Mouse (Mus musculus): ENCODE data around the gene Wrb. TPM values are rescaled to one million over a fixed set of nuclear protein-coding genes. Genes with fewer than 3 reads are reported as not detected.

Wrb gene
- polyA plus RNA-seq (2012; rRNA removed): 5.2 and 8.0 TPM in 2 replicates

GRCm38 (mm10) chr16:96145110-96145800 is at the start of gene Wrb:
Gene Wrb, plus strand, starts transcription at chr16:96145407.

GRCm38 (mm10) chr16:96127657-96128344 is 17.4 kb upstream of the Wrb start, which contains the start of gene Hmgn1:
Gene Hmgn1, minus strand, starts transcription at chr16:96127729.

GRCm38 (mm10) chr16:96191531-96192506 is 46.6 kb downstream of the Wrb start, which contains the start of gene Lca5l:
Gene Lca5l, minus strand, starts transcription at chr16:96192271.

DNA sequence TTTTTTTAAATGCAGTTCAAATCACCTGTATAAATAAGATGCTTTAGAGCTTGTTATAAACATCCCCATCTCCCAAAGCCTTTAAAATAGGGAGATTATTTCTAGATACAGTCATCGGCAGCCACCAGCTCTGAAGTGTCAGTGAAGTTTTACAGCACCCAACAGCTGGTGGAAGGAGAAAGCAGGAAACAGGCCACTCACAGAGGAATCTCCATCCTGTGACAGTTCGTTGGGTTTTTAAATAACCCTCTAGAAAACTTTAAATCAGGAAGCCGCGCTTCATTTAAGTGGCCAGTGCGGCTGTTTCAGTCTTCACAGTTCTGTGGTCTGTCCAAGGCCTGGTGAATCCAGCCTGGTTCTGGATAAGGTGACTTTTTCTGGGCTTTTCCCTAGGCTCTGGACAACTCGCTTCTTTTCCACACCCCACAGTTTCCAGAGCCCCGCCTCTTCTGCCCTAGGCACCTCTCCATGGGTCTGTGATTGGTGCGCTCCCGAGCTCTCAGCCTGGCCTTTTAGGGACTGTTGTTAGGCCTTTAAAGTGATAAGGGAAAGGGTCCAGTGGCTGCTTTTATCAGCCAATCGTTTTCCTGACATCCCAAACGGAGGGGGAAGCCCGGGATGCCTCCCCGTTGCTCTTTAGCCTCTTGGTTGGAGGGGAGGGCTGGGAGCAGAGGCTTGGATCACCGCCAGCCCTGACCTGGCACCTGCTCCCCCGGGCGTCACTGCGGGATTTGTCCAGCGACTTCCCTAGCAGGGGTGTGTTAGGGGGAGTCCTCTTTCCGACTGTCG is 54.9 kb downstream of the Wrb start, which contains the start of gene Sh3bgr:
Gene Sh3bgr (plus strand): TSS at position 538 of the 789 bp plus-strand sequence.

Other genes with a start within 250 kb of the Wrb start
- 29.3 and 33.2 TPM in 2 replicates for gene Psmg1, start 154.4 kb upstream of the Wrb start, polyA plus RNA-seq (2012; rRNA removed)
- gene Brwd1, start 62.9 kb upstream of the Wrb start, polyA plus RNA-seq (2012; rRNA removed): 6.7 and 8.0 TPM in 2 replicates
- gene Hmgn1, start 17.7 kb upstream of the Wrb start, polyA plus RNA-seq (2012; rRNA removed): 65.9 and 66.3 TPM in 2 replicates
- gene Lca5l, start 46.9 kb downstream of the Wrb start, polyA plus RNA-seq (2012; rRNA removed): 0.05 and 0.08 TPM in 2 replicates
- gene Sh3bgr, start 55.0 kb downstream of the Wrb start, polyA plus RNA-seq (2012; rRNA removed): 0.43 and 2.3 TPM in 2 replicates
- 0.07 and 0.10 TPM in 2 replicates for gene B3galt5, start 90.4 kb downstream of the Wrb start, polyA plus RNA-seq (2012; rRNA removed)